Mouse (Mus musculus): ENCODE measurements around the gene Mnat1.

GRCm38 (mm10) chr12:73198451-73198850 lies 74.9 kb downstream of the Mnat1 start:
- TF ChIP-seq POLR2A (IDR thresholded peaks at IDR 0.05; ENCODE audit: control insufficient read depth, low read depth, low read length) (no peak), CTCF (IDR thresholded peaks at IDR 0.05; ENCODE audit: control insufficient read depth, insufficient read depth, insufficient replicate concordance, low read depth, low read length) (no peak)
